Mouse (Mus musculus) urinary bladder, adult 2 months (tissue): ENCODE data around the gene Tmem74b. TPM values are rescaled to one million over a fixed set of nuclear protein-coding genes. Genes with fewer than 3 reads are reported as not detected.
A peak's percentile ranks its signal among the peaks of the same experiment; 100 is the strongest.

Experiments
- DNase-seq: peaks from one replicate; pipeline ENCODE4 v3.0.0; 2022; ENCODE audit warnings: low spot score
- polyA plus RNA-seq: library from polyadenylated mRNA; depleted of rRNA; stranded (reverse); fragments of >200 nt; gene quantifications from 2 replicates; pipeline ENCODE4 v1.2.3, GENCODE M21; 2012; rRNA removed

Tmem74b gene
- polyA plus RNA-seq, 1 experiment = 0.39 TPM

GRCm38 (mm10) chr2:151742084-151742483, 40.3 kb downstream of the Tmem74b start:
- DNase-seq = no peak

DNA sequence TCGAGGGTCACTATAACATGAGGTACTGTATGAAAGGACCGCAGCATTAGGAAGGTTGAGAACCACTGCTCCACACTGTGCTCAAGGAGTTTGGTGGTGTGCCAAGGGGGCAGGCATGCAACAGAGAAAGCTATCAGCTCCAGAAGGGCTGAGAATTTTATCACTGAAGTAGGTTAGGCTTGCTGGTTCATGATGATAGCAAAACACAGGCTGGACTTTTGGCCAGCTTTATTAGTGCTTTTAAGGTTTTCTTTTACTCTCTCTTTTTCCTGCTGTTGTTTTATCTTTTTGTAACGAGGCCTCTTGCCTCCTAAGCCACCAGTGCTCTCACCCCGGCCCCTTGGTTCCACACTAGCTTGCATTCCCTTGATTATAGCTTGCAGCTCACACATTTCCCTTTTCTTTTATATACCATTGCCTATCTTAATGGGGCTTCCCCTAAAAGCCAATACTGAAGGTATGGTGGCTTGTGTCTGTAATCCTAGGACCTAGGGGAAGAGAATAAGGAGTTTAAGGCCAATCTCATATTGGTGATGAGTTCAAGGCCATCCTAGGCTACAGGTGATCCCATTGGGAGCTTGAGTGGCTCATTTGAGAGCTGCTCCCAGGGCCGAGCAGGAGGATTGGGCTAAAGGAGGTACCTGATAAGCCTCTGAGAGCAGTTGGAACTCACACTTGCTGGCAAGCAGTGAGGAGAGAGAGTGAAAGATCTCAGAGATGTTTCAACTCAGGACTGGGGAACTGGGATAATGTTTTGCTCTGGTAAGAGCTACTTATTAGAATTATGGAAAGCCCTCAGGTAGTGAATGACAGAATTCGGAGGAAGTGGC, 41.3 kb downstream of the Tmem74b start:
- DNase-seq = no peak

GRCm38 (mm10) chr2:151743845-151744244, 42.0 kb downstream of the Tmem74b start, which contains the start of gene Psmf1:
Psmf1 (minus strand) TSS chr2:151744186.
- DNase-seq = no peak

DNA sequence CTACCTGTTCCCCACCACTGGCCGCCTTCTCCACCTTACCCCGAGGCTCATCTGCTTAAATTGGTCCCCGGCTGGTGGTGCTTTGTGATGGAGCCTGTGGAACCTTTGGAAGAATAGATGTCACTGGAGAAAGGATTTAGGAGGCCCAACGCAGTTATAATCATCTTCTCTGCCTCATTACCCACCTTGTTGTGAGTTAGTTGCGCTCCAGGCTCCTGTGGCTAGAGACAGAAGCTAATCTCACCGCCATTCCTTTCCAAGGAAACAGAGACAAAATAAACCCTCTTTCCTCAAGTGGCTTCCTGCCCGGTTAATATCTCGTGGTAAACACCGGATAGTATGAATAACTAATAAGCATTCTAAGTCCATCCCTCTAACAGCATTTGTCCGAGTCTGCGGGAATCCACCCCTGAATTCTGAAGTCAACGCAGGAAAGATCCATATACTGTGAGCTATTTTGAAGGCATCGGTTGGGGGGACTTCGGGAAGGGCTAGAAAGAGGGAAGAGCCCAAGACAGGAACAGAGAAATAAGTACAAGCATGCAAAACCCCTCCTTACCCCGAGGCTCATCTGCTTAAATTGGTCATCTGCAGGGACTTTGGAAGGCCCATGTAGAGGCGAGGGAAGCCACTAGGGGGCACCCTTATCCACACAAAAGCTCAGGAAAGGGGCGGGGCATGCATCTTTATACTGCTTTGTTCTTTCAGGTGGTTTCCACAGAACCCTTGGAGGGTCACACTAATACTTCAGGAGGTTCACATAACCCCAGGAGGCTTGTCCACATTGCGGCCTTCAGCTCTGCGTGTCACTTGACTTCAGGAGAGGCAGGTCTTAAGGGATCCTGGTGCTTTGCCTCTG, 46.3 kb downstream of the Tmem74b start:
- DNase-seq = peak; percentile 34

DNA sequence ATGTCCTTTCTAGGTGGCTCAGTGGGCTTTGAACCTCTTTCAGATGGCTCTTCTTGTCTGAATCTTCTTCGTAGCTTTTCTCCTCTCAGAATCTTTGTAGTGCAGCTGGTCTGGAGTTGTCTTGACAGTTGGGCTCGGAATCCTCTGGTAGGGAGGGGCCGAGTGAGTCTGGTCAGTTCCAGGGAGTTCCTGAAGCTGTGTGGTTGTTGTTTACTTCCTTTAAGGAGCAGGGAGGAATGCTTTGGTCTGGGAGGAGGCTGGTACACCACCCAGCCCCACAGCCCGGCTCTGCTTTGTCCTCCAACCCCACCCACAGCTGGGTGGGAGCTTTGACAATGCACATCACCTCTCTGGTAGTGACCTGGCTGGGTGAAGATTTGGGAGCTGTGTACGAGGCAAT, 49.5 kb downstream of the Tmem74b start:
- DNase-seq = no peak

GRCm38 (mm10) chr2:151756277-151757061, 54.7 kb downstream of the Tmem74b start:
- no peak for DNase-seq

- no peak for DNase-seq
These were observed 55.6 kb downstream of the Tmem74b start for GRCm38 (mm10) chr2:151757451-151757850.

DNA sequence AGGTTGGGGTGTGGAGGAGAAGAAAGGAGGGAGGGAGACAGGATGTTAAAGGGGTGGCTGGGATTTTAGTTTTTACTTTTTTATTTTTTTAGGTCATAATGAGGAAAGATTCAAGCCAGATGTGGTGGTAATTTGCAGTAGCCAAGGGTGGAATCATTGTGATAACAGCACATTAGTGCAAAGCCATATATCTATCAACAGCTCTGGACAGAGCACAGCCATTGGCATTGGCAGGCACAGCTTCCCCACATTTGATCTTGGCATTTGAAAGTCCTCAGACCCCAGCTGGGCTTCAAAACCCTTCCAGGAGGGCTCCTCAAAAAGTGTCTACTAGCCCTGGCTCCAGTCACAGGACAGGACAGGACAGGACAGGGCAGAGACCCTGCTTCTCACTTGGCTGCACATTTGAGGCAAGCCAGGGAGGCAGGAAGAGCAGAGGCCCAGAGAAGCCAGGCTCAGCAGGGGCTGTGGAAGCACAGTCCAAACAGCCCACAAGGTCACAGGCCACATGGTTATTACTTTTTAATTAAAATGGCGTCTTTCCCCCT, 57.1 kb downstream of the Tmem74b start:
- no peak for DNase-seq

Other genes with a start within 250 kb of the Tmem74b start
- not detected in 2 replicates for gene 4921509C19Rik, start 225.9 kb upstream of the Tmem74b start, polyA plus RNA-seq
- gene Nsfl1c, start 207.8 kb upstream of the Tmem74b start, polyA plus RNA-seq = 107 and 114 TPM in 2 replicates
- gene Fkbp1a, start 159.5 kb upstream of the Tmem74b start, polyA plus RNA-seq = 157 and 242 TPM in 2 replicates
- gene Sdcbp2, start 129.4 kb upstream of the Tmem74b start, polyA plus RNA-seq = 32.0 and 49.0 TPM in 2 replicates
- gene Snph, start 69.4 kb upstream of the Tmem74b start, polyA plus RNA-seq = 1.4 and 2.9 TPM in 2 replicates
- not detected in 2 replicates for gene Rad21l, start 33.5 kb upstream of the Tmem74b start, polyA plus RNA-seq
- 30.3 and 32.5 TPM in 2 replicates for gene Psmf1, start 42.2 kb downstream of the Tmem74b start, polyA plus RNA-seq
- gene Rspo4, start 140.9 kb downstream of the Tmem74b start, polyA plus RNA-seq = not detected in 2 replicates
- 2.6 and 2.8 TPM in 2 replicates for gene Angpt4, start 209.2 kb downstream of the Tmem74b start, polyA plus RNA-seq